Mouse (Mus musculus): ENCODE data around the gene Shc3. TPM values are rescaled to one million over a fixed set of nuclear protein-coding genes. Genes with fewer than 3 reads are reported as not detected.
A peak's percentile ranks its signal among the peaks of the same experiment; 100 is the strongest.

Shc3 gene
- polyA plus RNA-seq, 1 experiment from 2014 or later = 3.4 TPM

GRCm38 (mm10) chr13:51567411-51567851 lies 1.8 kb downstream of the Shc3 start:
- peak overlapping the region; percentile 96 for H3K4me2 ChIP-seq
- no peak for ATAC-seq (ENCODE audit: low read depth)
- H3K4me3 ChIP-seq = peak overlapping the region; percentile 56
- no peaks in the 10 kb centered on the region for H3K36me3 ChIP-seq
- peaks cover 73% of the 10 kb centered on the region for H3K27me3 ChIP-seq
- H3K9ac ChIP-seq = peak overlapping the region; percentile 77
- no peaks in the 10 kb centered on the region for H3K9me3 ChIP-seq
- under 1% methylated on average over 38 of the region's 38 CpGs for WGBS
- H3K27ac ChIP-seq (replicated peaks) = peak overlapping the region; percentile 88
- H3K4me1 ChIP-seq (replicated peaks) = peaks cover 50% of the 10 kb centered on the region

DNA sequence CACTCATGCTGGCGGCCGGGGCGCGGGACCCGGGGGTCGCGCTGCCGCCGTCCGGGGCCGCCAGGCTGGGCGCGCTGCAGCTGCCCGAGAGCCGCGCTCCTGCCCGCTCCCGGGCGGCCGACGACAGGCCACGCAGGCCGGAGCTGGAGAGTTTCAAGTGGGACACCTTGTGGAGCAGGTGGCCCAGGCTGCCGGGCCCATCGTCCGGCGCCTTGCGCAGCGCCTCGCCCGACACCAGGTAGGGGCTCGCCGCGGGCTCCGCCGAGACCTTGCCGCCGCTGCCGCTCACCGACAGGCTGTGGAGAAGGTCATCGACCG lies 2.2 kb downstream of the Shc3 start:
- no peaks in the 10 kb centered on the region for H3K36me3 ChIP-seq
- H3K4me3 ChIP-seq = peak overlapping the region; percentile 56
- H3K27ac ChIP-seq (replicated peaks) = no peak overlapping the region
- H3K9ac ChIP-seq = peak overlapping the region; percentile 77
- peaks cover 72% of the 10 kb centered on the region for H3K27me3 ChIP-seq
- ATAC-seq (ENCODE audit: low read depth) = no peak
- H3K4me2 ChIP-seq = peak overlapping the region; percentile 96
- under 1% methylated on average over 42 of the region's 42 CpGs for WGBS
- H3K4me1 ChIP-seq (replicated peaks) = peaks cover 50% of the 10 kb centered on the region
- no peaks in the 10 kb centered on the region for H3K9me3 ChIP-seq

DNA sequence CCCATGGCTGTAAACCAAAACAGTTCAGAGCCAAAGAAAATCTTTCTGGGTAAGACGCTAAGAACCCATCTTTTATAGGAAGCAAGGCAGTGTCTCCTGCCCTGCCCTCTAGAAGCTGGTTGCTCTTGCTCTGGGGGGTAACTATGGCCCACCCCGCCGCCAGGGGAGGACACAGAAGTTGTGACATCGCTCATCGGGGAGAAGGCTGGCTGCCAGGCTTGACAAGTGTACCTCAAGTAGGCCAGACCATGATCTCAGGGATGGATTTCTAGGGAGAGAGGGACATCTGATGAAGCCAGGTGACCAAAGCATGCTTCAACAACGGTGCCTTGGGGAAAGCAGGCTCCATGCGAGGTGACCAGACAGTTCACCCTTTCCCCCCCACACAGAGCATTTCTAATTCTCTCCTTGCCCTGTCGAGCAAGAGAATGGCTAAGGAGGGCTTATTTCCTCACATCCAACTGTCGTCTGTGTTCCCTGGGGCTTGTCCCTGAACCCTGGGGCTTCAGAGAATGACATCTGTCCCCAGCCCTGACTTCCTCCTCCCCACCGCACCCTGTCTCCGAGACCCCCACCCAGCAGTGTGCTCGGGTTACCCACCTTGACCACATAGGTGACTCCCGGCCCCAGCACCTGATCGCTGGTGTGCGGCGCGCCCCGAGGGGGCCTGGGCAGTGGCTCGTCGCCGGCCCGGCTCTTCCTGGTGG lies 2.7 kb downstream of the Shc3 start:
- H3K9ac ChIP-seq = peak overlapping the region; percentile 77
- 6% methylated on average over 22 of the region's 22 CpGs for WGBS
- peak overlapping the region; percentile 96 for H3K4me2 ChIP-seq
- H3K36me3 ChIP-seq = no peaks in the 10 kb centered on the region
- H3K27ac ChIP-seq (replicated peaks) = no peak overlapping the region
- H3K9me3 ChIP-seq = no peaks in the 10 kb centered on the region
- no peak for ATAC-seq (ENCODE audit: low read depth)
- peak overlapping the region; percentile 56 for H3K4me3 ChIP-seq
- peaks cover 67% of the 10 kb centered on the region for H3K27me3 ChIP-seq
- peaks cover 50% of the 10 kb centered on the region for H3K4me1 ChIP-seq (replicated peaks)

- H3K27ac ChIP-seq (replicated peaks) = no peak overlapping the region
- peaks cover 56% of the 10 kb centered on the region for H3K27me3 ChIP-seq
- H3K4me3 ChIP-seq = peak overlapping the region; percentile 14; the same call in 1 of the 2 replicates
- H3K9ac ChIP-seq = no peak overlapping the region
- H3K4me2 ChIP-seq = peak overlapping the region; percentile 96
- WGBS = 72% methylated on average over 6 of the region's 6 CpGs
- no peaks in the 10 kb centered on the region for H3K9me3 ChIP-seq
- H3K4me1 ChIP-seq (replicated peaks) = peaks cover 39% of the 10 kb centered on the region
- no peaks in the 10 kb centered on the region for H3K36me3 ChIP-seq
- ATAC-seq (ENCODE audit: low read depth) = no peak
These were observed 4.5 kb downstream of the Shc3 start for GRCm38 (mm10) chr13:51564741-51565140.

DNA sequence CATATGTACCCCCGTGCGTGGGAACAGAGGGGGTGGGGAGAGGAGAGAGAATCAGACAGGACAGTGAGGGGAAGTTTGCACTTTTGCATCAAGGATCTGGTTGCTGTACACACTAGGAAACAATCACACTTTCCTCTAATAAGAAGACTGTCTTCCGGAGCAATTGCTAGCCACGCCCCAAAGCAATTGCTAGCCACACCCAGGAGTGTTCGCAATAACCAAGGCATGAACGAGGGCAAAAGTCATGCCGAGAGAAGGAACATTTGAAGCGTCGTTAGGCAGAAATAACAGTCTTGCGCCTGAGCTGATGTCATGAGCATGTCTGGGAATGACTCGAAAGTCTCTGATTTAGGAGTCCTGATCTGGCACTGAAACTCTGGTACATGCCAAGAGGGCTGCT lies 15.9 kb downstream of the Shc3 start:
- H3K36me3 ChIP-seq = no peaks in the 10 kb centered on the region
- H3K4me1 ChIP-seq (replicated peaks) = no peaks in the 10 kb centered on the region; the same call in 1 of the 2 replicates
- H3K27me3 ChIP-seq = no peaks in the 10 kb centered on the region
- H3K9me3 ChIP-seq = no peaks in the 10 kb centered on the region
- H3K27ac ChIP-seq (replicated peaks) = no peak overlapping the region
- WGBS = 80% methylated on average over 11 of the region's 11 CpGs
- no peak overlapping the region for H3K4me3 ChIP-seq
- no peak overlapping the region for H3K4me2 ChIP-seq
- no peak for ATAC-seq (ENCODE audit: low read depth)
- no peak overlapping the region for H3K9ac ChIP-seq

GRCm38 (mm10) chr13:51552233-51552632 lies 17.0 kb downstream of the Shc3 start:
- Histone ChIP-seq H3K4me3 (no peak overlapping the region), H3K9me3 (no peaks in the 10 kb centered on the region), H3K4me2 (no peak overlapping the region), H3K36me3 (no peaks in the 10 kb centered on the region), H3K27ac (replicated peaks) (no peak overlapping the region), H3K27me3 (no peaks in the 10 kb centered on the region), H3K4me1 (replicated peaks) (no peaks in the 10 kb centered on the region; the same call in 1 of the 2 replicates), H3K9ac (no peak overlapping the region)
- WGBS = 49% methylated on average over 3 of the region's 3 CpGs
- no peak for ATAC-seq (ENCODE audit: low read depth)

DNA sequence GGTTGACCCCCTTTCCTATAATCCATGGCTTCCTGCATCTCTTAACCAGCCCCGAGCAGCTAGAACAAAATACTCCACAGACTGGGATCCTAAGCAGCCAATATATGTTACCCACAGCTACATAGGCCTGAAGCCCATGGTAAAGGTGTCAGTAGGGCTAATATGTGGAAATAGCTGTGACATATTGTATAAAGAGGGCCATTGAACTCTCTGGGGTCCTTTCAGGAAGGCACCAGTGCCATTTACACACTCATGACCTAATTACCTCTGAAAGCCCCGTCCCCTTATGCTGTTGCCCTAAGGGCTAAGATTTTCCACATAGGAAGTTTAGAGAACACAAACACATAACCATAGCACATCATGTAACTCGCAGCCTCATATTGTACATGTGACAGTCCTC lies 17.4 kb downstream of the Shc3 start:
- Histone ChIP-seq H3K4me1 (replicated peaks) (no peaks in the 10 kb centered on the region; the same call in 1 of the 2 replicates), H3K4me3 (no peak overlapping the region), H3K9ac (no peak overlapping the region), H3K4me2 (no peak overlapping the region), H3K9me3 (no peaks in the 10 kb centered on the region), H3K27me3 (no peaks in the 10 kb centered on the region), H3K36me3 (no peaks in the 10 kb centered on the region), H3K27ac (replicated peaks) (no peak overlapping the region)
- 63% methylated on average over 3 of the region's 3 CpGs for WGBS
- no peak for ATAC-seq (ENCODE audit: low read depth)

DNA sequence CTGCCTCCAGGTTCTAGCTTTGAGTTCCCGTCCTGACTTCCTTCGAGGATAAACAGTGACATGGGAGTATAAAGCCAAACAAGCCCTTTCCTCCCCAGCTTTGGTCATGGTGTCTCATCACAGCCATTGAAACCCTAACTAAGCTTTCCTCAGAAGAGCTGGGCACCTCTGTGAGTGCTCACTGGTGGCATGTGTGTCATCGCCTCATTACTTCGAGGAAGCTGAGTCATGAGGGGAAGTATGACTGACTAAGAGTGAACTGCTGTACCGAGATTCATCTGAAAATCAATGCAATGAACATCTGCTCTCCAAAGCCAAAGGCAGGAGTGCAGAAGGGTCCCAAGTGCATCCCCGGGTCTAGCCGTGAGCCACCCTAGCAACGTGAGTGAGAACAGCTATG lies 29.4 kb downstream of the Shc3 start:
- Histone ChIP-seq H3K27ac (replicated peaks) (no peak overlapping the region), H3K9ac (no peak overlapping the region), H3K4me2 (no peak overlapping the region), H3K4me3 (no peak overlapping the region), H3K4me1 (replicated peaks) (no peaks in the 10 kb centered on the region), H3K9me3 (peaks cover 3% of the 10 kb centered on the region; the same call in 1 of the 2 replicates), H3K27me3 (no peaks in the 10 kb centered on the region), H3K36me3 (no peaks in the 10 kb centered on the region)
- no peak for ATAC-seq (ENCODE audit: low read depth)
- 91% methylated on average over 8 of the region's 8 CpGs for WGBS

GRCm38 (mm10) chr13:51535326-51535725 lies 33.9 kb downstream of the Shc3 start:
- Histone ChIP-seq H3K27me3 (no peaks in the 10 kb centered on the region), H3K4me1 (replicated peaks) (no peaks in the 10 kb centered on the region), H3K4me3 (no peak overlapping the region), H3K9me3 (no peaks in the 10 kb centered on the region), H3K9ac (no peak overlapping the region), H3K27ac (replicated peaks) (no peak overlapping the region), H3K4me2 (no peak overlapping the region), H3K36me3 (no peaks in the 10 kb centered on the region)
- 87% methylated on average over 7 of the region's 7 CpGs for WGBS
- no peak for ATAC-seq (ENCODE audit: low read depth)

GRCm38 (mm10) chr13:51526480-51526879 lies 42.7 kb downstream of the Shc3 start:
- no peaks in the 10 kb centered on the region for H3K9me3 ChIP-seq
- no peak overlapping the region for H3K4me2 ChIP-seq
- no peaks in the 10 kb centered on the region for H3K27me3 ChIP-seq
- no peaks in the 10 kb centered on the region for H3K36me3 ChIP-seq
- no peak overlapping the region for H3K9ac ChIP-seq
- no peak overlapping the region for H3K27ac ChIP-seq (replicated peaks)
- no peak overlapping the region for H3K4me3 ChIP-seq
- no peaks in the 10 kb centered on the region for H3K4me1 ChIP-seq (replicated peaks)
- no peak for ATAC-seq (ENCODE audit: low read depth)
- WGBS = 63% methylated on average over 7 of the region's 7 CpGs

GRCm38 (mm10) chr13:51524316-51524715 lies 44.9 kb downstream of the Shc3 start:
- Histone ChIP-seq H3K4me3 (no peak overlapping the region), H3K4me1 (replicated peaks) (no peaks in the 10 kb centered on the region), H3K4me2 (no peak overlapping the region), H3K27me3 (no peaks in the 10 kb centered on the region), H3K27ac (replicated peaks) (no peak overlapping the region), H3K9me3 (no peaks in the 10 kb centered on the region), H3K36me3 (no peaks in the 10 kb centered on the region), H3K9ac (no peak overlapping the region)
- no peak for ATAC-seq (ENCODE audit: low read depth)
- 95% methylated on average over 4 of the region's 4 CpGs for WGBS

DNA sequence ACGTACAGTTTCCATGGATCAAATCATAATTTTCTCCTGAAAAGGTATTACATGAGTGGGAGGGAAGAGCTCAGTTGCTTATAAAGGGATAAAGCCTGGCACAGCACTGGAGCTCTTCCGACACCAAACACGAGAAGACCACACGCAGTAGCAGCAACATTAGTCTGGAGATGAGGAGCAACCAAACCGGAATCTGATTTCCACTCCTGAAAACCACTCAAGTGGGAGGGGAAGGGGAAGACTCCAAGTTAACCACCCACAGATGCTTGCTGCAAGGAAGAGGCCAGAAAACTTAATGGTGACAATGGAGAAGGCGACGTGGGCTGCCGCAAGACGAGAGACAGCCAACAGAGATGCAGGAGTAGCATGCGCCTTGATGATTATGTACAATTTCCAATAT lies 45.9 kb downstream of the Shc3 start:
- H3K36me3 ChIP-seq = no peaks in the 10 kb centered on the region
- H3K9me3 ChIP-seq = no peaks in the 10 kb centered on the region
- no peak overlapping the region for H3K9ac ChIP-seq
- no peak overlapping the region for H3K4me2 ChIP-seq
- no peak overlapping the region for H3K4me3 ChIP-seq
- 96% methylated on average over 10 of the region's 10 CpGs for WGBS
- H3K27ac ChIP-seq (replicated peaks) = no peak overlapping the region
- H3K4me1 ChIP-seq (replicated peaks) = no peaks in the 10 kb centered on the region
- no peaks in the 10 kb centered on the region for H3K27me3 ChIP-seq
- no peak for ATAC-seq (ENCODE audit: low read depth)

DNA sequence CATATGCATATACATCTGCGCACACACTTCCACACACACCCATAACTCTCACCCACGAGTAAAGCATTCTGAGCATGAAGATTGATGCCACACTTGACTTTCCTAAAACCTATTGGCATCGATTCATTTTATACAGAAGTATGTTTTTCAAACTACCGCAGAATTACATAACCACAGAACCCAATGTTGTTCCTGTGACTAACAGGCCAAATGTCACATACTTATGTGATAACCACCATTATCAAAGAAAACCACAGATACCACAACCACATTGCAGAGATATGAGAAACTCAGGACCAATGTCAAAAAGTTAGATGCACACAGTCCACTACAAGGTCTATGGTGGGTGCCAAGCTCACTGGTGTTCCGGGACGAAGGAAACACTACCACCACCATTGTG lies 50.3 kb downstream of the Shc3 start:
- Histone ChIP-seq H3K4me1 (replicated peaks) (no peaks in the 10 kb centered on the region), H3K9ac (no peak overlapping the region), H3K27me3 (no peaks in the 10 kb centered on the region), H3K27ac (replicated peaks) (no peak overlapping the region), H3K36me3 (no peaks in the 10 kb centered on the region), H3K9me3 (no peaks in the 10 kb centered on the region), H3K4me2 (no peak overlapping the region), H3K4me3 (no peak overlapping the region)
- WGBS = 94% methylated on average over 6 of the region's 6 CpGs
- no peak for ATAC-seq (ENCODE audit: low read depth)
